Mouse (Mus musculus) left cerebral cortex, adult 18-20 months (tissue): ENCODE data around the gene Ficd. TPM values are rescaled to one million over a fixed set of nuclear protein-coding genes. Genes with fewer than 3 reads are reported as not detected.

Experiments
- total RNA-seq, 2 experiments: library from RNA; stranded (reverse); gene quantifications; 2 replicates each; pipeline ENCODE4 v1.2.3; 2021

Ficd gene
- total RNA-seq, 2 experiments from 2014 or later = 11.8 to 13.2 TPM

Other genes starting within 250 kb of the Ficd start
- 10 to 100 TPM; 53.0 to 56.5 TPM for gene Wscd2, start 245.5 kb upstream of the Ficd start, total RNA-seq
- 1 to 10 TPM; 4.6 to 5.5 TPM for gene Cmklr1, start 85.4 kb upstream of the Ficd start, total RNA-seq
- gene 1700069L16Rik, start 11.0 kb upstream of the Ficd start, total RNA-seq = not detected
- gene Sart3, start 36.7 kb downstream of the Ficd start, total RNA-seq = 10 to 100 TPM; 46.8 to 51.8 TPM
- 100 to 1,000 TPM; 128 to 130 TPM for gene Iscu, start 36.9 kb downstream of the Ficd start, total RNA-seq
- gene Tmem119, start 64.7 kb downstream of the Ficd start, total RNA-seq = 10 to 100 TPM; 23.5 to 25.2 TPM
- 10 to 100 TPM; 26.3 to 27.5 TPM for gene Selplg, start 96.8 kb downstream of the Ficd start, total RNA-seq
- gene Coro1c, start 173.0 kb downstream of the Ficd start, total RNA-seq = 10 to 100 TPM; 86.7 to 88.5 TPM